Mouse (Mus musculus) kidney, postnatal 14 days (tissue): ENCODE measurements at regions not wholly inside any gene's neighbourhood (a gene's known extent, or its start where the extent isn't known, plus 50 kb on each side); places are given as distances from the start of the nearest gene placed in this dataset.
A peak's percentile ranks its signal among the peaks of the same experiment; 100 is the strongest.

Experiments
- DNase-seq: peaks from one replicate; pipeline ENCODE4 v3.0.0; 2022; ENCODE audit warnings: mixed read lengths

- DNase-seq, result no peak
Measured at GRCm38 (mm10) chr11:56716953-56717352, 294.2 kb upstream of the Gria1 start.

GRCm38 (mm10) chr11:56725141-56725540, 286.0 kb upstream of the Gria1 start:
- DNase-seq, result no peak

GRCm38 (mm10) chr11:56726161-56726560, 285.0 kb upstream of the Gria1 start:
- no peak for DNase-seq

- DNase-seq, result no peak
Measured at GRCm38 (mm10) chr11:56727556-56727955, 283.6 kb upstream of the Gria1 start.

GRCm38 (mm10) chr11:56728204-56729002, 282.8 kb upstream of the Gria1 start:
- DNase-seq, result peak; percentile 32

- DNase-seq, result no peak
Measured at GRCm38 (mm10) chr11:56741857-56742256, 269.3 kb upstream of the Gria1 start.

- DNase-seq, result no peak
Measured at GRCm38 (mm10) chr11:56750032-56750431, 261.2 kb upstream of the Gria1 start.

- no peak for DNase-seq
Measured at GRCm38 (mm10) chr11:56750639-56751038, 260.5 kb upstream of the Gria1 start.

GRCm38 (mm10) chr11:56751918-56752317, 259.3 kb upstream of the Gria1 start:
- no peak for DNase-seq

GRCm38 (mm10) chr11:56753699-56754098, 257.5 kb upstream of the Gria1 start:
- no peak for DNase-seq

GRCm38 (mm10) chr11:56760474-56760873, 250.7 kb upstream of the Gria1 start:
- no peak for DNase-seq

GRCm38 (mm10) chr11:56762467-56763120, 248.6 kb upstream of the Gria1 start:
- DNase-seq, result peak; percentile 4

GRCm38 (mm10) chr11:56767424-56767823, 243.8 kb upstream of the Gria1 start:
- DNase-seq, result no peak

GRCm38 (mm10) chr11:56786351-56786750, 224.8 kb upstream of the Gria1 start:
- DNase-seq, result no peak

- no peak for DNase-seq
Measured at GRCm38 (mm10) chr11:56792691-56793090, 218.5 kb upstream of the Gria1 start.

- no peak for DNase-seq
Measured at GRCm38 (mm10) chr11:56807314-56807713, 203.9 kb upstream of the Gria1 start.

GRCm38 (mm10) chr11:56810141-56810540, 201.0 kb upstream of the Gria1 start:
- DNase-seq, result no peak

GRCm38 (mm10) chr11:56812121-56812520, 199.1 kb upstream of the Gria1 start:
- DNase-seq, result peak; percentile 3

GRCm38 (mm10) chr11:56823471-56823870, 187.7 kb upstream of the Gria1 start:
- DNase-seq, result no peak

GRCm38 (mm10) chr11:56827499-56827898, 183.7 kb upstream of the Gria1 start:
- no peak for DNase-seq

- DNase-seq, result peak; percentile 67
Measured at GRCm38 (mm10) chr11:56862649-56863048, 148.5 kb upstream of the Gria1 start.

- no peak for DNase-seq
Measured at GRCm38 (mm10) chr11:56871640-56872039, 139.5 kb upstream of the Gria1 start.

GRCm38 (mm10) chr11:56898548-56898951, 112.6 kb upstream of the Gria1 start:
- DNase-seq, result no peak

- no peak for DNase-seq
Measured at GRCm38 (mm10) chr11:56901201-56901600, 110.0 kb upstream of the Gria1 start.
